Mouse (Mus musculus) cortical plate, adult 2 months (tissue): Measurements from ENCODE around the gene Thap8.

Source experiments
- CTCF ChIP-seq: fragments of 200-500 bp; IDR thresholded peaks from 2 replicates; pipeline ENCODE4 v1.5.1; 2011; ENCODE audit warnings: mild to moderate bottlenecking, control low read depth, low read length; ENCODE audit not compliant: insufficient read depth; ENCODE audit errors: extremely low read depth
- POLR2A ChIP-seq: fragments of 200-500 bp; IDR thresholded peaks from 2 replicates; pipeline ENCODE4 v1.6.1; 2011; ENCODE audit warnings: mild to moderate bottlenecking, low read length, control low read depth; ENCODE audit not compliant: insufficient read depth; ENCODE audit errors: extremely low read depth

DNA sequence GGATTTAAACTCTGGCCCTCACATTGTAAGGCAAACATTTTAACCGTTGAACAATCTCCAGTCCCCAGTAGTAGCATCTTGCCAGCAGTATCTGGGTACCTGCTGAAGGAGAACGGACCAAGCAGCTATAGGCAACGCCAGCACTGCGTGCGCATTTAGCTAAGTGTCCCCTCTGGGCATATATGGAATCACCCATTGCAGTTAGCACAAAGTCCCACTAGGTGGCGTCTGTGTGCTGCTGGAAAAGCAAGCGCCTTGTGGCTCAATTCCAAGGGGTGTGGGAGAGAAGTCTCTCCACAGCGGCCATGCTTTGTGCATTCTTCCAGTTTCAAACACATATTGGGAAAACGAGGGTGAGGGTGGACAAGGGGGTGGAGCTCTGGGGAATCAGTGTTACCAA, 56.5 kb downstream of the Thap8 start:
- peak; percentile 96 for TF ChIP-seq CTCF
- no peak for TF ChIP-seq POLR2A
